Mouse (Mus musculus) liver, postnatal 0 days (tissue): ENCODE data around the gene Trpc4ap. TPM values are rescaled to one million over a fixed set of nuclear protein-coding genes. Genes with fewer than 3 reads are reported as not detected.
"Not testable (repeated sequence)": the region's sequence is repeated elsewhere in the genome, so short reads cannot be mapped to it uniquely, and the experiment has no call there.

Experiments used
- ATAC-seq: fragments of 200-750 bp; cut with Nextera tagmentation; 2 replicates; pipeline ENCODE4 v1.8.0; 2017; ENCODE audit warnings: mild to moderate bottlenecking, moderate library complexity
- DNase-seq: peaks from one replicate; pipeline ENCODE4 v3.0.0-alpha.2; 2016
- H3K27ac ChIP-seq: fragments of 300-500 bp; sonication (generic); 2 replicates; pipeline ENCODE4 v1.5.1; 2014; ENCODE audit warnings: antibody characterized with exemption, moderate library complexity, mild to moderate bottlenecking, low read depth
- H3K27me3 ChIP-seq: fragments of 300-500 bp; sonication (generic); 2 replicates; pipeline ENCODE4 v1.6.1; 2014; ENCODE audit warnings: low read length, control low read depth, mixed read lengths; ENCODE audit not compliant: insufficient read depth
- H3K36me3 ChIP-seq: fragments of 300-500 bp; sonication (generic); replicated peaks from 2 replicates; pipeline ENCODE4 v1.6.1; 2014; ENCODE audit warnings: mild to moderate bottlenecking, control low read depth, low read length, moderate library complexity, mixed read lengths; ENCODE audit not compliant: insufficient read depth
- H3K4me1 ChIP-seq: fragments of 300-500 bp; sonication (generic); 2 replicates; pipeline ENCODE4 v1.6.1; 2014; ENCODE audit warnings: antibody characterized with exemption, mild to moderate bottlenecking, control low read depth; ENCODE audit not compliant: insufficient read depth
- H3K4me2 ChIP-seq: fragments of 300-500 bp; sonication (generic); 2 replicates; pipeline ENCODE4 v1.6.1; 2014; ENCODE audit warnings: low read depth, mild to moderate bottlenecking, low read length, moderate library complexity, mixed read lengths
- H3K4me3 ChIP-seq: fragments of 300-500 bp; sonication (generic); 2 replicates; pipeline ENCODE4 v1.5.1; 2014; ENCODE audit warnings: low read depth, low read length
- H3K9ac ChIP-seq: fragments of 300-500 bp; sonication (generic); replicated peaks from 2 replicates; pipeline ENCODE4 v1.6.1; 2014; ENCODE audit warnings: mild to moderate bottlenecking, moderate library complexity
- H3K9me3 ChIP-seq: fragments of 300-500 bp; sonication (generic); 2 replicates; pipeline ENCODE4 v1.6.1; 2016; ENCODE audit warnings: mild to moderate bottlenecking, control low read depth, low read length, mixed read lengths
- CTCF ChIP-seq: sonication (generic); IDR thresholded peaks from 2 replicates; pipeline ENCODE4 v1.5.1; 2016; ENCODE audit warnings: antibody characterized with exemption, low read depth
- EP300 ChIP-seq: IDR thresholded peaks from 2 replicates; pipeline ENCODE4 v1.6.1; 2016; ENCODE audit warnings: antibody characterized with exemption, low read depth, mild to moderate bottlenecking
- WGBS: fragments of 180-500 bp; shearing (Covaris S2); extraction: QIAGEN DNeasy Blood & Tissue Kit; methylation state at CpG from one replicate; pipeline ENCODE4 v1.1.7; 2014; ENCODE audit not compliant: insufficient replicate concordance; 5-methylcytosine and 5-hydroxymethylcytosine counted together
- polyA plus RNA-seq: library from polyadenylated mRNA; unstranded; fragments of >200 nt; fragmentation: Nextera tagmentation; extraction: Ambion mirVana; gene quantifications from 2 replicates; pipeline ENCODE4 v1.2.1, GENCODE M21; 2015

The Trpc4ap gene
- polyA plus RNA-seq, 1 experiment from 2014 or later, result 43.2 TPM

DNA sequence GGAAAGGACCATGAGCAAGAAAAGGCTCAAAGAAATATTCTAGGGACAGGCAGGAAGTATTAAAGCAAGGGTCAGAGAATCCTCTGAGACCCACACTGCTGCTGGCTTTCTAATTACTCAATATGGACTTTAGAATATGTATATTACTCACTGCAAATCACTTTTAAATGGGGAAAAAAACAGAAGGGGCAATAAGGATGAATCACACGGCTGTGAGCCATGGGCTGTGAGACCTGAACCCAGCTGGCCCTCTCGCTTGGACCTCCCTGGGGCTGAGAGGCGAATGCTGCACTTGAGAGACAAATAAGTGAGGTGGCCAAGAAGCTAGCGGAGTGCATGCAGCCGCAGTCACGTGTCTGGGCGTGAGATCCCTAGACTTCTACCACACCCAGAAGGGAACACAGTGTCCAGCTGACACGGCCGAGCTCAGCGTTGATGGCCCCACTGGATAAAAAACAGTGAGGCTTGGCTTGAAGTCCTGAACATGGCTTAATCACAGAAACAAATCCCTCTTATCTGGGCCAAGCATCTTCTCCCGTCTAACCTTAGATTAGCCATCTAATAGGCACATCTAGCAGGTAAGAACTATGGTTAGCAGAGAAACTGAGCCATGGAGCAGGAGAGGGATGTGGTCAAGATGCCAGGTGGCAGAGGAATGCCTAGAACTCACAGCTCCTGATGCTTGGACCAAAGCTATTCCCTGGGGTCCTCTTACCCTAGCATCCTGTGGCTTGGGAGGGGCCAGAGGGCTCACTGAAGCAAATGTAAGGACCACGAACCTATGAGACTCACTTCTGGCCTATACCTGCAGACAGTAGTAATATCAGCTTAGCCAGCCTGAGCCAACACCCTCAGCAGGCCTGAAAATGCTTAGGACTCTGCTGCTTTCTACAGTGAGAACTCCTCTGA, 25.2 kb upstream of the Trpc4ap start:
- ATAC-seq (no peak), DNase-seq (no peak)
- H3K9ac ChIP-seq, result no peak overlapping the region
- WGBS, result 88% methylated on average over 12 of the region's 12 CpGs
- no peak overlapping the region for H3K4me3 ChIP-seq
- no peak overlapping the region for H3K27ac ChIP-seq
- TF ChIP-seq CTCF (no peak), EP300 (no peak)
- H3K9me3 ChIP-seq, result no peaks in the 10 kb centered on the region
- H3K36me3 ChIP-seq, result peaks cover 33% of the 10 kb centered on the region
- no peaks in the 10 kb centered on the region for H3K27me3 ChIP-seq
- no peaks in the 10 kb centered on the region for H3K4me1 ChIP-seq
- H3K4me2 ChIP-seq, result no peak overlapping the region

DNA sequence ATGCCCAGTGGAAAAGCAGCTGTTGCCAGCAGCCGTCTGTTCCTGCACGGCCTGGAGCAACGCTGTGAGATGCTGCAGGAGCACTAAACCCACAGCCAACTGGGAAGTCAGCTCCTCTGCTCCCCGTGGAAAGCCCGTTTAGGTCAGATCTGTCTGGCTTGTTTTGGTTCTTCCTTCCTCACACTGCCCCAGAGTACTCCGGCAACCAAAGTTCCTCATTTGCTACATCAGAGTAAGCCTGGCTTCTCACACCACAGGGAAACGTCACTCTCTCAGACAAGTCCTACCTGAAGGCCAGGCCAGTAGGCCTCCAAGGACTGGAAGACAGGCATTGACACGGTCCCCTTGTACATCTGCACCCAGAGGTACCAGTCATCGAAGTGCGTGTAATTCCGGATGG, 18.4 kb upstream of the Trpc4ap start:
- Histone ChIP-seq H3K4me3 (no peak overlapping the region), H3K9me3 (no peaks in the 10 kb centered on the region), H3K4me2 (no peak overlapping the region), H3K4me1 (no peaks in the 10 kb centered on the region), H3K27me3 (no peaks in the 10 kb centered on the region), H3K36me3 (peaks cover 44% of the 10 kb centered on the region), H3K27ac (no peak overlapping the region), H3K9ac (no peak overlapping the region)
- no peak for TF ChIP-seq CTCF
- no peak for TF ChIP-seq EP300
- ATAC-seq, result no peak
- 69% methylated on average over 11 of the region's 11 CpGs for WGBS
- DNase-seq, result no peak

DNA sequence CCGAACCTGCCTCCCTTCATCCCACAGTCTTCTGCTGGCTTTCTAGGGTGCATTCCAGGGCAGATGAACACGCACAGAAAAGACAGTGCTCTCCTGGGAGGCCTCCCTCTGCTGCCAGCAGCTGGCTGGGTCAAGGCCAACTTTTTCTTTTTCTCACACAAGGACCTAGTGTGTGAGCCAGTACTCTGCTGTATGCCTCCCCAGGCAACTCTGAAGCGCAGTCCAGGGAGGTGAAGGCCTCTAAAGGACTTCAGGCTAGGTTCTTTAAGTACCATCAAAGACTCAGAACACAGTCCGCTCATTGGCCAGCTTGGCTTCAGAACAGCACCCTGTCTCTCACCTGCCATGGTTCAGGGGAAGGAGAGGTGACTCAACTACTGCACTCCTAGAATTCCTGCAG, 15.1 kb upstream of the Trpc4ap start:
- H3K9me3 ChIP-seq, result no peaks in the 10 kb centered on the region
- DNase-seq, result no peak
- no peak for TF ChIP-seq CTCF
- no peak overlapping the region for H3K4me3 ChIP-seq
- 87% methylated on average over 4 of the region's 4 CpGs for WGBS
- peaks cover 49% of the 10 kb centered on the region for H3K36me3 ChIP-seq
- H3K9ac ChIP-seq, result no peak overlapping the region
- no peaks in the 10 kb centered on the region for H3K27me3 ChIP-seq
- no peak for ATAC-seq
- no peaks in the 10 kb centered on the region for H3K4me1 ChIP-seq
- no peak overlapping the region for H3K4me2 ChIP-seq
- no peak overlapping the region for H3K27ac ChIP-seq

DNA sequence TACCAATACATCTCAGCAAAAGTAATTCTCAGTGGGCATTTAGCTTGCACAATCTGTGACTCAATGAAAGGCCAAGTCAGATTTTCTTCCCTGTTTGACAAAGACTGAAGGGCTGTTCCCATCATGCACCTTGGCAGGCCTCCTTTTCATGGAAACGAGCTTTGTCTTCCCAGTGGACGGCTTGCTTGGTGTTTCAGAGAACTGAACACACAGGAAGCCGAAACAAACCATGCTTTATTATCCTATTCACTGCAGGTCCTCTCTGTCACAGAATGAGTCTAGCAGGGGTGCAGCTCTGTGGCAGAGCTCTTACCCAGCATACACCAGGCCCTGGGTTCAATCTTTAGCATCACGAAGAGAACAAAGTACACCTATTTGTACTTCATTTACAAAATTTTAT, 11.4 kb upstream of the Trpc4ap start:
- H3K4me3 ChIP-seq, result no peak overlapping the region
- no peak for ATAC-seq
- H3K36me3 ChIP-seq, result peaks cover 31% of the 10 kb centered on the region
- no peaks in the 10 kb centered on the region for H3K4me1 ChIP-seq
- H3K4me2 ChIP-seq, result no peak overlapping the region
- 82% methylated on average over 4 of the region's 4 CpGs for WGBS
- no peak for DNase-seq
- H3K9me3 ChIP-seq, result no peaks in the 10 kb centered on the region
- no peaks in the 10 kb centered on the region for H3K27me3 ChIP-seq
- no peak overlapping the region for H3K9ac ChIP-seq
- TF ChIP-seq EP300 (no peak), CTCF (no peak)
- H3K27ac ChIP-seq, result no peak overlapping the region

DNA sequence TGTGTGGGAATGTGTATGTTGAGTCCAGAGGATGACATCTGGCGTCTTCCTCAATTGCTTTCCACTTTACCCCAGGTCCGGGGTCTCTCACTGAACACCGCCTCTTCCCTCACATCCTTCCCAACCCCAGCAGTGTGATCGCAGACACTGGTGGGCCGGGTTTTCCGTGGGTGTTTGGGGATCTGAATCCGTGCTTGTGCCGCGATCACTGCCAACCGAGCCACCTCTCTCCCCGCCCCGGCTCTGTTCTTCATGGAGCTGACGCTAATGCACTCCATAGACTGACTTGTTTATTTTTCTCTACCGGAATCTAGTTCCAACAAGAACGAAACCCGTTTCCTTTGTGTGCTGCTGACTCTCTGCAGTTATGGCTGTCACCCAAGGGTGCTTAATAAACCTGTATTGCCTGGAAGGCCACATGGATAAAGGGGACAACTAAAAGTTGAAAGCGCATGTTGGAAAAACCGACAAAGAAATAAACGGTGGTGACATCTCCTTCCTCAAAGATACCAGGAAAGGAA, 9.3 kb upstream of the Trpc4ap start:
- no peak overlapping the region for H3K4me3 ChIP-seq
- WGBS, result 87% methylated on average over 19 of the region's 19 CpGs
- TF ChIP-seq EP300 (no peak), CTCF (no peak)
- H3K4me1 ChIP-seq, result no peaks in the 10 kb centered on the region
- no peak for DNase-seq
- no peak overlapping the region for H3K27ac ChIP-seq
- no peak overlapping the region for H3K4me2 ChIP-seq
- H3K9ac ChIP-seq, result no peak overlapping the region
- H3K9me3 ChIP-seq, result no peaks in the 10 kb centered on the region
- ATAC-seq, result no peak
- no peaks in the 10 kb centered on the region for H3K27me3 ChIP-seq
- peaks cover 24% of the 10 kb centered on the region for H3K36me3 ChIP-seq

DNA sequence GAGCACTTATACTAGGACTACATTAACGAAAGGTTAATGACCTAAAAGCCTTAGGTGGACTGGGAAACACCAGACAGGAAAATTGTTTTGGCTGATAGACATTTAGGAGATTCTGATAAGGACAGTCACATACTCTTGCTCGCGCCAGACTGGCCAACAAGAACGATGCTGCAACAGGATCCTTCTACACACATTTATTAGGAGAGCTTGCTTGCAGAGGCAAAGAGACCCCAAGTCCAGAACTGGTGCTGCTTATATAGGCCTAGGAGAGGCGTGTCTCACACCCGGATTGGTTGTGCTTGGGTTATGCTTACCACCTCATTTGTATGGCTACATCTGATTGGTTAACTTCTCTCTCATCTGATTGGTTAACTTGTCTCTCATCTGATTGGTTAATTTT, 6.3 kb upstream of the Trpc4ap start:
- H3K9ac ChIP-seq, H3K4me2 ChIP-seq, H3K27me3 ChIP-seq, H3K9me3 ChIP-seq, H3K27ac ChIP-seq, H3K4me3 ChIP-seq, DNase-seq, ATAC-seq, H3K4me1 ChIP-seq: not testable (repeated sequence)
- H3K36me3 ChIP-seq, result peaks cover 13% of the 10 kb centered on the region
- WGBS, result 80% methylated on average over 6 of the region's 6 CpGs
